Mouse (Mus musculus): ENCODE data around the gene Atp5j2. TPM values are rescaled to one million over a fixed set of nuclear protein-coding genes. Genes with fewer than 3 reads are reported as not detected.
"Not testable (repeated sequence)": the region's sequence is repeated elsewhere in the genome, so short reads cannot be mapped to it uniquely, and the experiment has no call there.

Gene Atp5j2
- 100 to 1,000 TPM; 810 to 842 TPM for total RNA-seq (2021)
- long read RNA-seq, experiment 1, transcript Atp5j2-202 (4 exons, 955 nt) = major isoform, 1,112 of 1,225 reads
- long read RNA-seq, experiment 1, partial matches to known transcripts = 99 of 1,225 reads
- long read RNA-seq, experiment 1, other reads (novel, unspliced or antisense) = 12 of 1,225 reads
- long read RNA-seq, experiment 2, transcript Atp5j2-202 (4 exons, 955 nt) = major isoform, 1,057 of 1,091 reads
- long read RNA-seq, experiment 2, partial matches to known transcripts = 25 of 1,091 reads
- long read RNA-seq, experiment 2, other reads (novel, unspliced or antisense) = 6 of 1,091 reads

GRCm38 (mm10) chr5:145191962-145192361 lies at the start of gene Atp5j2:
Atp5j2 (minus strand) TSS chr5:145192062.
- no peak for DNase-seq

GRCm38 (mm10) chr5:145234636-145235035 lies 42.8 kb upstream of the Atp5j2 start:
- peak; percentile 40 for DNase-seq

- DNase-seq = no peak
Observed at GRCm38 (mm10) chr5:145231893-145232411, 40.1 kb upstream of the Atp5j2 start.

GRCm38 (mm10) chr5:145231367-145231871 lies 39.6 kb upstream of the Atp5j2 start, which contains the start of gene Zfp655:
Zfp655 (plus strand) TSS chr5:145231715.
- peak; percentile 98 for DNase-seq

GRCm38 (mm10) chr5:145230641-145231040 lies 38.8 kb upstream of the Atp5j2 start:
- no peak for DNase-seq

GRCm38 (mm10) chr5:145229283-145229682 lies 37.4 kb upstream of the Atp5j2 start:
- DNase-seq = not testable (repeated sequence)

- no peak for DNase-seq
Observed at GRCm38 (mm10) chr5:145226453-145226852, 34.6 kb upstream of the Atp5j2 start.

GRCm38 (mm10) chr5:145223395-145223794 lies 31.5 kb upstream of the Atp5j2 start:
- no peak for DNase-seq

GRCm38 (mm10) chr5:145222840-145223239 lies 31.0 kb upstream of the Atp5j2 start:
- peak; percentile 39 for DNase-seq

GRCm38 (mm10) chr5:145219981-145220380 lies 28.1 kb upstream of the Atp5j2 start:
- no peak for DNase-seq

GRCm38 (mm10) chr5:145218671-145219070 lies 26.8 kb upstream of the Atp5j2 start:
- DNase-seq = no peak

- DNase-seq = no peak
Observed at GRCm38 (mm10) chr5:145218206-145218605, 26.3 kb upstream of the Atp5j2 start.

GRCm38 (mm10) chr5:145217746-145218145 lies 25.9 kb upstream of the Atp5j2 start:
- DNase-seq = no peak

- peak; percentile 26 for DNase-seq
Observed at GRCm38 (mm10) chr5:145214679-145215078, 22.8 kb upstream of the Atp5j2 start.

- DNase-seq = no peak
Observed at GRCm38 (mm10) chr5:145213505-145213904, 21.6 kb upstream of the Atp5j2 start.

GRCm38 (mm10) chr5:145212216-145212615 lies 20.4 kb upstream of the Atp5j2 start:
- no peak for DNase-seq

- no peak for DNase-seq
Observed at GRCm38 (mm10) chr5:145211340-145211739, 19.5 kb upstream of the Atp5j2 start.

- not testable (repeated sequence) for DNase-seq
Observed at GRCm38 (mm10) chr5:145208391-145208790, 16.5 kb upstream of the Atp5j2 start.

- no peak for DNase-seq
Observed at GRCm38 (mm10) chr5:145207954-145208353, 16.1 kb upstream of the Atp5j2 start.

- DNase-seq = no peak
Observed at GRCm38 (mm10) chr5:145207385-145207784, 15.5 kb upstream of the Atp5j2 start.

- DNase-seq = no peak
Observed at GRCm38 (mm10) chr5:145205041-145205440, 13.2 kb upstream of the Atp5j2 start.

- peak; percentile 98 for DNase-seq
Observed at GRCm38 (mm10) chr5:145203936-145204691, 12.3 kb upstream of the Atp5j2 start, which contains the start of gene Zkscan5. Zkscan5 (plus strand) TSS chr5:145204562.

- no peak for DNase-seq
Observed at GRCm38 (mm10) chr5:145202446-145202845, 10.6 kb upstream of the Atp5j2 start.

All from adrenal gland, postnatal 10 days (tissue).